Mouse (Mus musculus): ENCODE data around the gene Tmc2.

- TF ChIP-seq CTCF (IDR thresholded peaks at IDR 0.05; ENCODE audit: extremely low read depth, insufficient read length, insufficient replicate concordance, low read depth, low read length) (no peak), POLR2A (IDR thresholded peaks at IDR 0.05; ENCODE audit: low read depth, low read length) (no peak)
These were observed 70.5 kb downstream of the Tmc2 start for GRCm38 (mm10) chr2:130265520-130265919.

Measured in small intestine, adult 2 months (tissue).